Mouse (Mus musculus): ENCODE measurements around the gene Atp5f1.
A peak's percentile ranks its signal among the peaks of the same experiment; 100 is the strongest.
"Not testable (repeated sequence)": the region's sequence is repeated elsewhere in the genome, so short reads cannot be mapped to it uniquely, and the experiment has no call there.

Gene Atp5f1

GRCm38 (mm10) chr3:105959999-105960398 is at the start of gene Atp5f1:
Atp5f1 (minus strand) TSS chr3:105960099.
- DNase-seq (ENCODE audit: low spot score), result no peak

- not testable (repeated sequence) for DNase-seq (ENCODE audit: low spot score)
Observed at GRCm38 (mm10) chr3:106003360-106003759, 43.5 kb upstream of the Atp5f1 start.

DNA sequence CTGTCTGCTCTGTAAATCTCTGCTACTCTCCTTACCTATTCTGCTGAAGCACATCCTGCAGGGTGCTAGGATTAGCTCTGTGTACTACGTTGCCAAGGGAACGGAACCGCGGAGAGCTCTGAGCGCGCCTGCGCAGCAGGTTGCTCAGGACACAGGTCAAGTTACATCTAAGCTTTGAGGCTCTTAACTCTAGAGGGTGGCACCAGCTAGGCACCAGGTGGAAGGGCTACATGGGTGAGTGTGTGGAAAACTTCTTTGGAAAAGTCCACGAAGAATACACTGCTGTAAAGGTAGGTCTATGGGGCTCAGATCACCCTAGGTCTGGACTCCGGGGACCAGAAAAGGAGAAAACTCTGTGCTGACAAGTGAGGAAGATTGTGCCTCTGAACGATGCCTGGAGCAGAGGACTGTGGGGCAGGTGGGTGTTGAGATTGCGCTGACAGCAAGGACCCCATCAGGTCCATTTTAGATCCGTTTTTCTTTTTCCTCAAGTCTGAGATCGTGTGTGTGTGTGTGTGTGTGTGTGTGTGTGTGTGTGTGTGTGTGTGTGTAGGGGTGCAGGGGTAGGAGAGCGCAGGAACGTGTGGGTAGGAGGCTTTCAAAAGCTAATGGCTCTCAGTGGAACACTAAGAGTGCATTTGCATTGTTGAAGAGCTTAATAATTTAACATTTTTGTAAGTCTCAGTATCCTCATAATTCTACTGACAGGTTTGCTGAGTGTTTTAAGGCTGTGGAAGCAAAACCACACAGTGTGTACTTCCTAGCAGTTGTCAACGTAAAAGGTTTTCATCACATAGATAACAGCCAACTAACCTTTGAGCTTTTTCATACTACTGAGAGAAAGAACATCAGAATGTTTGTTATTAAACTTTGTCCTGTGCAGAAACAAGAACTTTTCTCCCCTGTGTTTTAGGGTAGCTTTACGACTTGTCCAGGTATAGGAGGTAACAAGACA is 41.8 kb upstream of the Atp5f1 start:
- DNase-seq (ENCODE audit: low spot score), result peak; percentile 37

GRCm38 (mm10) chr3:106000707-106001375 is 40.9 kb upstream of the Atp5f1 start:
- DNase-seq (ENCODE audit: low spot score), result no peak

GRCm38 (mm10) chr3:105994730-105995129 is 34.8 kb upstream of the Atp5f1 start:
- DNase-seq (ENCODE audit: low spot score), result no peak

DNA sequence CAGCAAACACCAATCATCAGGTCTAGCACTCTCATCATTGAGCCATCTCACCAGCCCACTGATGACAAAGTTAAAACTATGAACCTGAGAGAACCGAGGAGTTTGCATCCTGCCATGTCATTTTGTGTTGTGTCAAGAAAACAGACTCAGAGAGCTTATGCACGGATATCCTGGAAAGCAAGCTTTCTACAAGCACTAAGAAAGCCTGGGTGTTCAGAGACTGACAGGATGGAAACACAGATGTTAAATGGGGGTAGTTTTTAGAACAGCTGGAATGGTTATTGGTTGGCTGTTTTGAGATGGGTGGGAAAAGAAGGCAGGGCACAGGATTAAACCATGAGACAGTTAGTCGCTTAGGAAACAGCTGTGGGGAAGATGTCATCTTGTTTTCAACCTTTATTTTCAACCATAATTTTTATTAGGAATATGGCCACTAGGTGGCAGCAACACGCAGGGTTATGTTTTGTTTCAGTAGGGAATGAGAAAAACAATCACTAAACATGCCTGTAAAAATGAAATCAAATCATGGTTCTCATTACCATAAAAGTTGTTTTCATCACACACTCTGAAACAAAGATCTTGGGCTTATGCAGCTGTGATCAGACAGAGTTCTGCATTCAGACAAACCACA is 31.9 kb upstream of the Atp5f1 start:
- DNase-seq (ENCODE audit: low spot score), result peak; percentile 23

DNA sequence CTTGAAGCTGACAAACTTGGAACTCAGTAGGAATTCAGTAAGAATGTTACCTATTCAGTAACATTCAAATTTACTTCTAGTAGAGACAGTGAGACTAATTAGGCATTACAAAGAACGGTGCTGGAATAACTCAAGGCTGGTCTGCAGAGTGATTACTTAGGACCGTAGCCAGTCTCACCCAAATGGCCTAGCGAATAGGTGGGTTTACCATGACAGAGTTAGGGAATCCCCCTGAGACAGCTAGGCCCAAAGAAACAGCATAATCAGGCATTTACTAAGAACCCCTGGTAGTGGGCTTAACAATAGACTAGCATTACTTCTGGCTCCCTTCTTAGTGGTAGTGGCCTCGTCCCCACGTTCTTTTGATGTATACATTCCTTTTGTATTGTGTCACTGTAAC is 29.7 kb upstream of the Atp5f1 start:
- not testable (repeated sequence) for DNase-seq (ENCODE audit: low spot score)

- no peak for DNase-seq (ENCODE audit: low spot score)
Observed at GRCm38 (mm10) chr3:105974174-105974573, 14.3 kb upstream of the Atp5f1 start.

DNA sequence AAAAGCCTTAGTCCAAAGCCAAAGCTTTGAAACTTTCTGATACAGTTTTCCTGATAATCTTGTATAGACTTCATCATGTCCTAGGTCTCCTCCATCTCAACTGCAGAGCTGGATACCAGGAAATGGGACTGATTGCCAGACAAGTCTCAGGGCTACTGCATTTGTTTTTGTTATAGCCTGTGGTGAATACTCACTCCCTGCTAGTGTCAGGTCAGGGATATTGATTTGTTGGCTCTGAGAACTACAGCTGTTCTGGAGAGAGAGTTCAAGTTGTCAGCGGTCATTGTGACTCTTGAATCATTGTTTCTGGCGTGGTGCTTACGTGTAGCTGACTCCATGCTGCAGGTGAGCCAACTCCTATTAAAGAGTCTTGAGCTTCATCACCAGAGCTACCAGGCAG is 13.5 kb upstream of the Atp5f1 start, which contains the start of gene Ovgp1:
Gene Ovgp1, plus strand, starts transcription at position 301 of the 400 bp plus-strand sequence.
- no peak for DNase-seq (ENCODE audit: low spot score)

DNA sequence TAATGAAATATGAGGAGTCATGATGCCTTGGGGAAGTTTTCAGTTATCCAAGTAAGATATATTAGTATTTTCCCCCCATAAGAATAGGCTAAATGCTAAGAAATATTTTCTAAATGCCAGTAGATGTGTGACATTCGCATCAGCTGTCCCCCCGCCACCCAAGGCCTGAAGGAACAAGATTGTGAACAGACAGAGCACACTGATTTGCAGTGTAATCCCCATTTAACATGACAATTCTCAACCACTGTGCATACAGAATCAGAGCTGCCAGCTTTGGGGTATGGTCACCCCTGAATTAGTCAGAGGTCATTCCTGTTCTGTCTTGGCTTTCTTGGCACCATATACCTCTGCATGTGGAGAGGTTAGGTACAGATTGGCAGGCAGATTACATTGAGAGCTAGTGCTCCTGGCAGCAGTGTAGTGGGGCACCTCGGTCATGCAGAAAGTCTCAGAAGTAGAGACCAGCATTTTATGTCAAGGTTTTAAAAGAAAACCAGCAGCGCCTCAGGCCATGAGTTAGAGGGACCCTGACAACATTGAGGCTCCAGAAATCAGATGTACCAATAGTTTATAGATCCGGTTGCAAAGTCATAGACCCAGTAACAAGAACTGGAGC is 12.0 kb upstream of the Atp5f1 start:
- no peak for DNase-seq (ENCODE audit: low spot score)

GRCm38 (mm10) chr3:105960700-105961099 is 801 bp upstream of the Atp5f1 start:
- DNase-seq (ENCODE audit: low spot score), result no peak

DNA sequence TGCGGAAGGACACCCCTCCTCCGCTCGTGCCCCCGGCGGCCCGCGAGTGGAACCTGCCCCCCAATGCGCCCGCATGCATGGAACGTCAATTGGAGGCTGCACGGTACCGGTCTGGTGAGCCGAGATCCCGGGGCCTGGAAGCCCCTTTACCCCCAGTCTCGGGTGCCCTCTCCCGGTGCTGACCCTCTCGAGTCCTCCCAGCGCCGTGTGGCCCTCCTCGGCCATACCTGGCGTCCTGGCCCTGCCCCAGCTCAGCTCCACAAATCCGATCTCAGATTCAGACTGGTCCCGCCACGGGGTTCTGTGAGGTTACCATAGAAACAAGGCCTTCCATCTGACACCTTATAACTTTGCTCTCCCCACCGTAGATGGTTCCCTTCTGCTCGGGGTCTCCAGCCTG is 314 bp downstream of the Atp5f1 start:
- DNase-seq (ENCODE audit: low spot score), result no peak

DNA sequence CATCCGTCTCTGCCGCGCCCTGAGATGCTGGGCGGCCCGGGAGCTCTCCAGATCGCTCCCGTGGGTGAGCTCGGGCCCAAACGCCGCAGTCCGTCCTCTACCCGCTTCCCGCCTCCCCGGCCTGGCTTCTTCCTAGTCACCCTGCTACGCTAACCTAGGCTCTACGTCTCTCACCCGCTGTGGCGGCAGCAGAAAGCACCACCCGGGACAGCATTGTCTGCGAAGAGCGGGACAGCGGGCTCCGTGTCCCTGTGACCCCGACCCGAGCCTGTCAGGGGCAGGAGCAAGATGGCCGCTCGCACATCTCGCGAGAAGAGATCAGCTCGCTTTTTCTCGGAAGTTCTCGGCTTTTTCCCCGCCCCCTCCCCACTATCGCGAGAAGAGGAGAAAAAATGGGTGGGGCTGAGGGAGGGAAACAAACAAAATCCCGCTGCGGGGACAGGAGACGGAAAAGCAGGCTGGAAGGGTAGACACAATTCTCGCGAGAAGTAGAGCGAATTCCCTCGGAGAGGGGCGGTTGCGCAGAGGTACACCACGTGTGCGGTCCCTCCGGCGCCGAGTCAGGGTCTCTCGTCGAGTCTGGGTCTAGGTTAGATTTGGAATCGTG is 822 bp downstream of the Atp5f1 start, which contains the start of gene Wdr77:
Gene Wdr77, plus strand, starts transcription at position 396 of the 607 bp plus-strand sequence.
- DNase-seq (ENCODE audit: low spot score), result peak; percentile 99

DNA sequence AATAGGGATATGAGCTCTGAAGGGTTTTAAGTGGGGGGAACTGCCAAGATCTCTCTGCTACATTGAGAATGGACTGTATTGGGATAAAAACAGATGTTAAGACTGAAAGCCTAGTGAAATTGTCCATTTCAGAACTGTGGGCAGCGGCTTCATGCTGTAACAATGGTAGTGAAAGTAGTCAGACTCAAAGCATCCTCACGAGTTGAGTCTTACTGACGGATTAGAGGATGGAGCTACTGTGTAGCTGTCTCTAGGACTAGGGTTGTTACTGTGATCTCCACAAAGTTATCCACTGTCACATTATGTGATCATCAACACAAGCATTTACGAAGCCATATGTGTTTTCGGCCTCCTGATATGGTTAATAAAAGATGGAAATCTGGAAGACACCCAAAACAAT is 1.7 kb downstream of the Atp5f1 start:
- no peak for DNase-seq (ENCODE audit: low spot score)

GRCm38 (mm10) chr3:105957235-105957634 is 2.7 kb downstream of the Atp5f1 start:
- no peak for DNase-seq (ENCODE audit: low spot score)

GRCm38 (mm10) chr3:105951348-105951747 is 8.6 kb downstream of the Atp5f1 start:
- no peak for DNase-seq (ENCODE audit: low spot score)

GRCm38 (mm10) chr3:105936111-105936510 is 23.8 kb downstream of the Atp5f1 start:
- no peak for DNase-seq (ENCODE audit: low spot score)

DNA sequence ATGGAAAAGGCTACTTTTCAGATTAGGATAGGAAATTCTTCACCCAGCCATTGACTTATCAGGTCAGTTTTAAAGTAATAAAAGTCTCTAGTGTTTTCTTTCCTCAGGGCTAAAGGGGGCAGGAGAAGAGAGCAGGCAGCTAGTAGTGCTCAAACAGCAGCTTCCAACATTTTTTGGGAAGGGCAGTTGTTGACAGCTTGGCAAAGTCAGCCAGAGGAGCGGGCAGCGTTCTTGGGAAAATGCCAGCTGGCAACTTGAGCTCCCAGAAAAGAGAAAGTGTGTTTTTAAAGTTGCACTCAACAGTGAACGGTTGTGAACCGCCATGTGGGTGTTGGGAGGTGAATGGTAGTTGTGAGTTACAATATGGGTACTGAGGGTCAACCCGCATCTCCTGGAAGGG is 24.9 kb downstream of the Atp5f1 start:
- DNase-seq (ENCODE audit: low spot score), result no peak

- no peak for DNase-seq (ENCODE audit: low spot score)
Observed at GRCm38 (mm10) chr3:105933926-105934325, 26.0 kb downstream of the Atp5f1 start.

GRCm38 (mm10) chr3:105932240-105933071 is 27.4 kb downstream of the Atp5f1 start, which contains the start of gene I830077J02Rik:
I830077J02Rik (minus strand) TSS chr3:105932664.
- DNase-seq (ENCODE audit: low spot score), result no peak

GRCm38 (mm10) chr3:105931095-105931494 is 28.8 kb downstream of the Atp5f1 start:
- no peak for DNase-seq (ENCODE audit: low spot score)

Data from spleen, adult 12 weeks (tissue).